Mouse (Mus musculus) ES-CJ7 (cell line): ENCODE measurements around the gene Zfp451.
"Not testable (repeated sequence)": the region's sequence is repeated elsewhere in the genome, so short reads cannot be mapped to it uniquely, and the experiment has no call there.

Experiments used
- DNase-seq: peaks from one replicate; pipeline ENCODE4 v3.0.0; 2011; ENCODE audit warnings: low read depth, low spot score

Zfp451 gene

DNA sequence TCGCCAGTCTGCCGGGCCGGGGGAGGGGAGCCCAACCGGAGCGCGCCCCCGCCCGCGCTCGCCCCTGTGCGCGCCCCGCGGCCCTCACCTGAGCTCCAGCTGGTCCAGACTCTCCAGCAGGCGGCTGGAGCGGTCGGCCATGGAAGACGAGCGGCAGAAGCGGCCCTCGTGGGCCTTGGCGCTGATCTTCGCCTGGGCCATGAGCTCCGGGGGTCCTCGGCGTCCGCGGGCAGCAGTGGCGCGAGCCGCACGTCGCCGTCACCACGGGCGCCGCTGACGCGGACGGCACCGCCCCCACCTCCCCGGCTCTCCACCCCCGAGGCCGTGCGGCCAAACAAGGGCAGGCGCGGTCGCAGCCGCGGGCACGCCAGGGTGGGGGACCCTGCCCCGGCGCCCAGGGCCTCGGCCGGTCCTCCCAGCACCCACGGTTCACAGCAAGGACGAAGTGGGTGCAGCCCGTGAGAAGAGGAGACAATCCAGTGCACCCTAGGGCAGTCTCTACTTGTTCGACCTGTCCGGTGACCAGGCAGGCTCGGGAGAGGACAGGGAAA lies 56.8 kb downstream of the Zfp451 start, which contains the start of gene Bag2:
Bag2 (minus strand) TSS at position 305 of the 551 bp plus-strand sequence.
- peak; percentile 26 for DNase-seq

DNA sequence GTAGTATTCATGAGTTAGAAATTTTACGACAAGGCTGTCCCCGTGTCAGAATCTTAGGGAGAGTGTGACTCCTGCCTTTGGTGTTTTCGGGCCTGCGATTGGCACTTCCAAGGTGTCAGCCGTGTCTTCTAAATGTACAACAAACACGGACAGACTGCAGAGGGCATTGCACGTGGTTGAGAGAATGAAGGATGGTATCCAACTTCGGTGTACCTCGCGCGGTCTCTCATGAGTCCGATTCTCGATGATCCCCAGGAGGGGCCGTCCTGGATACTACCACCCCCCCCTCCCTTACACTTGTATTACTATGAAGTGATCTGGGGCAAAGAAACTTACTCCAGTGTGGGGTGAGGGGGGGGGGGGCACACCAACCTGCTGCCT lies 57.4 kb downstream of the Zfp451 start:
- DNase-seq: peak; percentile 24

DNA sequence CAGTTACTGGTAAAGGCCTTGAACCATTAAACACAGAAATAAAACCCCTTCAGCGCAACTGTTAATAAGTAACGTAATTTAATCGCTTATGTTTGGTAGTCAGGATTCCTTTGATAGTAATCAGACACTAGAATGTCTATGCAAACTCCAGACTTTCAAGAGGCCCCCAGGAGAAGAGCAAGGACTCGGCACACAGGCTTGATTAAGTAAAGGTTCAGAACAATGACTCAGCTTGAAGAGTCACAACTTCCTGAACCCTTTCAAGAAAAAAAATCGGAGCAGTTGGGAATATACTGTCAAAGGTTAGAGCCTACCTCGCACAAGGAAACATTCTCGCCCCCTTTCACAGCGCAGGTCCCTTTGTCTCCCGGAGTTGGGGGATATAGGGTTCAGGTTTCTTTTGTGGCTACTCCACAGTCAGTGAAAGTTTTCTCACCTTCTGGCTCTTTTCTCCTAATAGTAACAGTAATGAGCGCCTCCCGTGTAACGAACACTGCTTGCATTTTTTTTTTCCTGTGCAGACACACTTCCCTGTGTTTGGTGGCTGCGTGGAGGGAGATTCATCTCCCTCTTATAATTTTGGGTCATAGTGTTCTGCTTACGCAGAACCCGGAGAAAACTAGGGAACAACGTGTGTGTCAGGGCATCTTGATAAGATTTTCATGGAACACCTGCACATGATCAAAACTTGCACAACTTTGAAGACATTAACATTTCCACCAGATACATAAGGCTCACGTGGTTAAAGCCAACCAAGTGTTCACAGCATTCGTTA lies 58.0 kb downstream of the Zfp451 start:
- DNase-seq: peak; percentile 23

DNA sequence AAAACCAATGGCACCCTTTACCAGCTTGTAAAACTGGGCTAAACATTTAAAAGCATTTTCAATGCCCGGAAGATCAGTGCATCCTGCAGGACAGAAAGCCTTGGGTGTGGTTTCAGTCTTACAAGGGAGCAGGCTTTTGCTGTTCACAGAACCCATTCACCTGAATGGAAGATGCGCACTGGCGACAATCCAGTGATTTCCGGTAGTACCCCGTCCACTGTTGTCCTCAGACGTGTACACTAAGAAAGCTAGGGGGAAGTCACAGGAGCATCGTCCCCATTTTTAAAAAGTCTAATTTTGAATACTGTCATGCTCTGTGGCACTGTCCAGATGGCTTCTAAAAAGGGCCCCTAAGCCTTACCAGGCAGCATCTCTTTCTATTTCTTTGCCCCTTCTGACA lies 58.6 kb downstream of the Zfp451 start:
- DNase-seq: peak; percentile 32

DNA sequence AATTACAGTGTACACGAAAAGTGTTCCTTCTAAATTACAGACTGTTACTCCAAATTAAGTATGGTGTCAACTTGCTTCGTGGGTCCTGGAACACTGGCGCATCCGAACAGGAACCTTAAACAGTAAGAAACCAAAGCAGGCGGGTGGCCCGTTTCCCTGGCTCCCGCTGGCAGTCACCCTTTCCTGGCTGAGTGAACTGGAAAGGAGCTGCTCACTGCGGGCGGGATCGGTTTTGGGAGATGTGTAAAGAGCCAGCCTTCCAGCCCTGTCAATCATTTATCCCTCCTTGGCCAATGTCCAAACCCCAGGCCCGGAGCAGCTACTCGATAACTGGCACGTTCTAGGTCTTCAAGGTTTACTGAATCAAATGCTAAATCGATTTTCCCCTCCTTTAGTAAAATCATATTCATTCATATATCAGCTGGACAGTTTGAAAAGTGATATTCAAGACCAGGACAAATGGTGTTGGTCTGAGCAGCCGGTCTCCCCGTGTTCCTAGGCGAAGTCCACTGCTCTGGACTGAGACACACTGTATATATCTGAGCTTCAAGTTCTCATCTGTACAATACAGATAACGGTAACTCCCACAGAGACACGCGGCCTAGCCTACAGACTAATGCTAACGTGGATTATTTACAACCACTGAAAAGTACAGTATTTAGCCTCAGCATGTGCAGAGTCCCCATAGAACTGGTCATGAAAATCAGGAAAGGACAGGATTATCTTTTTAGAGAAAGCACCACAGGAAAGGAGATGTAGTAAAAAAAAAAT lies 59.2 kb downstream of the Zfp451 start:
- DNase-seq: no peak

DNA sequence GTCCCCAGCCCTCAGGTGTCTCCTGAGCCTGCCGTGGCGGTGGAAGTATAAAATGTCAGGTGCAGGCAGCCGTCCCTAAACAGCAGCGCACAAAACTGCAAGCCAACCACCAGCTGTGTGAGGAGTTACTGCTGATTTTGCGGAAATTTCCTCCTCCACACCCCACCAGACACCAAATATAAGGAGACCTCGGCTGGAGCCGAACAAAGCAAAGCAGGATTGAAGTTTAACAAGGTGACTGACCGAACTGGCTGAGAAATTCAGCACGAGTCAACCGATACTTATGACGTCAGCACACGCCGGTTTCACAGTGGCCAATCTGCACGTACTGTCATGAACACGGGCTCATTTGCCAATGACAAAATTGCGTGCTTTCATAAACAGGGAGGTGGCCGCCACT lies 60.3 kb downstream of the Zfp451 start:
- no peak for DNase-seq

DNA sequence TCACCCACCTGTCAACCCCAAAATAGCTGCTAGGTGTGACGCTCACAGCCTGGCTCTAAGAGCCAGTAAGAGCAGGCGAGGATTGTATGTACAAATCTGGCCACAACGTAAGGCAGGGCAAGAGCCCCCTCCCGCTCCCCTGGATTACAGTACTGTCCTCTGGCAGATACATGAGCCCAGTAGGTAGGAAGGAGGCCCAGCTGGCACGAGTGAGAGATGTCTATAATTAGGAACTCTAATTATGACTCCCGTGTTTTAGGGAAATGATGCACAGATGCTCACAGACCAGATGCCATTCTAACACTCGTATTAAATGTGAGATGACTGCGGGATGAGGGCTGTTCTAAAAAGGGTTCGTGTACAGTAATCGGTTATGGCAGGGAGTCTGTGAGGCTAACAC lies 63.1 kb downstream of the Zfp451 start:
- DNase-seq: no peak

DNA sequence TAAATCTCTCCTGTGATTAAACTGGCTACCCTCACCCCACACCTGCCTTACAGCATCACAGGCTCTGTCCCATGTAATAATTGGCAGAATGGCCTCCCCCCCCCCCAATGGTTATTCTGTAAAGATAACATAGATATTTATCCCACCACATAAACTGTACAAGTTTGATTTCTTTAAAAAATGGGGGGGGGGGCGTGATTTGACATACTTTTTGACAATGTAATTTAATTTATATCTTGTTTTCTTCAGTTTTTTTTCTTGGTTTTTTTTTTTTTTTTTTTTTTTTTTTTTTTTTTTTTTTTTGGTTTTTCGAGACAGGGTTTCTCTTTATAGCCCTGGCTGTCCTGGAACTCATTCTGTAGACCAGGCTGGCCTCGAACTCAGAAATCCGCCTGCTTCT lies 64.7 kb downstream of the Zfp451 start:
- not testable (repeated sequence) for DNase-seq

DNA sequence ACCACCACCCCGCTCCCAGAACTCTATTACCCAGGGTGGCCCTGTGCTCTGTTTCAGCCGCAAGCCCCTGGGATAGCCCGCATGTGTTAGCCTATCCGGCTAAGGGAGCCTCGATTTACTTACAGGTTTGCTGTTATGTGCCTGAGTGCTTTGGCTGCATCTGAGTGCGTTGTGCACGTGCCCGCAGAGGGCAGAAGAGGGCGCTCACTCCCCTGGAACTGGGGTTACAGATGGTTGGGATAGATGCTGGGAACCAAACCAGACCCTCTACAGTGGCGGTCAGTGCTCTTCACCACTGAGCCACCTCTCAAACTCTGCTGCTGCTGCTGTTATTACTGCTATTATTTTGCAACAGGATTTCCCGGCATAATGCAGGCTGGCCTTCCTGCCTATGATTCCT lies 65.3 kb downstream of the Zfp451 start:
- peak; percentile 30 for DNase-seq

DNA sequence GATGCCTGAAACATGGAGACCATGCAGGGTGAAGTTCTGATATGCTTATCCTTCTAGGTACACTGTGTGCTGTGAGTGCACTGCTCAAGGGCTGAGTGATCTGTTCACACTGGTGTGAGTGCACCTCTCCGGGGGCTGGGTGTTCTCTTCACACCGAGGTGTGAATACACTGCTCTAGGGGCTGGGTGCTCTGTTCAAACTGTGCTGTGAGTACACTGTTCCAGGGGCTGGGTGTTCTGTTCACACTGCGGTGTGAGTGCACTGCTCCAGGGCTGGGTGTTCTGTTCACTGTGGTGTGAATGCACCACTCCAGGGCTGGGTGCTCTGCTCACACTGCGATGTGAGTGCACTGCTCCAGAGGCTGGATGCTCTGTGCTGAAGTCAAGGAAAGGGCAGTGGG lies 68.5 kb downstream of the Zfp451 start:
- no peak for DNase-seq

DNA sequence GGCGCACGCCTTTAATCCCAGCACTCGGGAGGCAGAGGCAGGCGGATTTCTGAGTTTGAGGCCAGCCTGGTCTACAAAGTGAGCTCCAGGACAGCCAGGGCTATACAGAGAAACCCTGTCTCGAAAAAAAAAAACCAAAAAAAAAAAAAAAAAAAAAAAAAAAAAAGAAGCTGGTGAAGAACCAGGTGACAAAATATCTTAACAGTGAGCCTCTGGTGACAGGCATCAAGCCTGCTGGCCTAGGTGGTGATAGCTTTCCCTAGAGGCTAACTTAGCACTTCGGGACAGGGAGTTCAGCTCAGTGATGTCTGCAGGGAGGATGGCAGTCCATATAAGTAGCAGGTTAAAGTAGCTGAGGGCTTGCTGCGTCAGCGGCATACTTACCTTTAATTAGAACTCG lies 69.6 kb downstream of the Zfp451 start:
- DNase-seq: not testable (repeated sequence)

DNA sequence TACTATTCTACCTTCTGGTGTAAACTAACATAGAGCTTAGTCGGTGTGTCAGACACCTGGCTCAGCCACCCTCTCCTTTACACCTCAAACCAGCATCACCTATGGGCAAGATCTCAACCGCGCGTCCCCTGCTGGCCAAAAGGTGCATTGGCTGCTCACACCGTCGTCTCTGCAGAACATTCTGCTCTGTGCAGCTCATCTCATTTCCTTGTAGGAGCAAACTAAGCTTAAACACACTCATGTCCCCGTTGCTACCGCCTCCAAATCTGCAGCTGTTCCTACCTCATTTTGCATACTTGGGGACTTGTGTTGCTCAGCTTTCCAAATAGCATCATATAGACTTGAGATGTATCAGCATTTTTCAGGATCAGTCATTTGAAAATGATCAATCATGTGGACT lies 71.5 kb downstream of the Zfp451 start:
- peak; percentile 84 for DNase-seq

DNA sequence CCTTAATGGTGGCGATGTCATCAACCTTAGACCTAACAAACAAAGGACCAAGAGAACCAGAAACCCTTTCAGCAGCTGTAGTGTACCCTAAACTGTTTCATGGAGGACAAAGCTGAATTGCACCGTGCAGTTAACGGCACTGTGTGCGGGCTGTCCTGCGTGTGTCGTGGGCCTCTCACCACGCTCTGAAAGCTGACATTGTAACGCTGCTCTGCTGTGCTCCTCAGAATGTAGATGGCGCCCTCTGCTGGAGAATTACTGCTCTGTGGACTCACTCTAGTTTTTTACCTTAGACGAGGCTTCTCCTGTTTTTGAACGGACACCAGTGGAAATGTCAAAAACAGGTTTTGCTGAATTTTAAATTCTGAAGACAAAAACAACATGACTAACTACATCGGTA lies 75.1 kb downstream of the Zfp451 start:
- DNase-seq: peak; percentile 87

DNA sequence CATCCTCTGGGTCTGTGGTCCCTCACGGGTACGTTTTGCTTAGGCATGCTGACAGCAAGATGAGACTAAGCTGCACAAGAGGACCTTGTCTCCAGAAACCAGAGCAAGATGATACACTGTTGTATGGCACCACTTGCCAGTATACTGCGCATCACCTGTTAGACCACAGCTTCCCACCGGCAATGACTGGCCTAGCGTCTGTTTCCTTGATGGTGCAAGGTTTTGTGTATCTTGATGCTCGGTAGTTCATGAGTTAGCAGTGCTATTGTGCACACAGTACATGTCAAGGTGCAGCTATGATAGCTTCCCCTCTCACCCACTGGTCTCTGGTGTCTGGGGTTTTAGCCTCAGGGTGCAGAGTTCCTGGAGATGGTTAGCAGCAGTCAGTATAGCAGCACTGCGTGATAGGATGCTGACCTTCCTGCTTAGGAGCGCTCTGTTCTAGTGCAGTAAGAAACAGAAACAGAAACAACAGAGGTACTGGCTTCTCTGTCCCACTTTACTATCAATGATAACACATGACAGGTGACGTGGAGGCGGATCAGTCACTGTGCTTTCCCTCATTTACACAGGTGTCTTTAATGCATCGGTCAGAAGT lies 75.6 kb downstream of the Zfp451 start:
- DNase-seq: no peak

DNA sequence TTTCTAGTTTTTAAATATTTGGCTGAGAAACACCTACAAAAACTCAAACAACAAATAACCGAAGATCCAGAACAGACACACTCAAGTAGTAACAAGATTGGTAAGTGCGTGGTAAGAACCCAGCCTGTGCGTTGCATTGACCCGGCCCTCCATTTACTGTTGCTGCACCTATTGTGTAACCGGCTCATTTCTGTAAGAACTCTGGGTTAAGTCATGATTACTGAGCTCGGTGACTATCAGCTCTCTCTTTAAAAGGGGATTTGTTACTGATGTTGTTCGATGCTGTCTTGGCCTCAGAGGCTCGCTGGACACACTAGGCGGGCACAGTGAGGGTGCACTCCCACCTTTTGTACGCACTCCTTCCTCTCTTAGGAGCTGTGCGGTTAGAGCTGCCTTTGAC lies 76.1 kb downstream of the Zfp451 start:
- no peak for DNase-seq

DNA sequence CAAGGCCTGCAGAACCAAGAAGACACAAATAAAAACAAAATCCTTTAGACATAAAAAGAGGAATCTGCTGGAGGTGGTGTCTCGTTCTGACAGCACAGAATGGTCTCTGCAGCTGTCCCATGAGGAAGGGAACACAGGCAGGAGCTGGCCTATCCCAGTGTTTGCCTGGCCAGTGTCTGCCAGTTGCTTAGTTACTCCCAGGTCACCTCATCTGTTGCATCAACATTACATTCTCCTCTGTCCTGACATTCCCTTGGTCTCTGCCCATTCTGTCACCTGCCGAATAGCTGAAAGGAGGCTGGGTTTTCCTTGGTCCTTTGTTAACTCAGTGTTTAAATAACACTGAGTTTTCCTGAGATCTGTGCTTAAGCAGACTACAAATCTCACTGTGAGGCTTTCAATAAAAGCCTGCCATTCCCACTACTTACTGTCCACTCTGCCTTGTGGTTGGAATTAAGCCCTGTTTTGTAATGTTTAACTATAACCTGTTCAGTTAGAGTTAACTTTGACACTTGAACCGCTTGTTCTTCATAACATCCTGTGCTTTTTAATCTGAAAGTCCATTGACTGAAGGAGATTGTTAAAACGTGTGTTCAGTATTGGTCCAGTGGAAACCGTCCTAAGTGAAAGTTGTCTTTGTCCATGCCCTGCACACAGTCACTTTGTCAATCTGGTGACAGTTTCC lies 80.3 kb downstream of the Zfp451 start:
- no peak for DNase-seq

DNA sequence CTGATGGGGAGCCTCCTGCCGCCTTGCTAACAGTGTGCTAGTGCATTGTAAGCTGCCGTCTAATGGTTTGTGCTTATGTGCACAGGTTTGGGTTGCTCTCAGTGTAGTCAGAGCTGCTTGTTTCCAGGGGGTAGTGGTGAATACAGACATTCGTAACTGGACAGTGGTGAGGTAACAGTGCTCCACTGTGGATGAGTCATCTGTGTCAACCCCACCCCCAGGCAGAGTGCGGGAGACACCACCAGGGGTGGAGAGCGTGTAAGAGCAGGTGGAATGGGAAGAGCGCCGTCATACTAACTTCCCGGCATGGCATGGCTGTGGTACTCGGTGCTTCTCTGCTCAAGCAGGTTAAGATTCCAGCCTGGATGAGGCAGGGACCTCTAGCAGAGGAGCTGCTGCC lies 81.4 kb downstream of the Zfp451 start:
- no peak for DNase-seq

DNA sequence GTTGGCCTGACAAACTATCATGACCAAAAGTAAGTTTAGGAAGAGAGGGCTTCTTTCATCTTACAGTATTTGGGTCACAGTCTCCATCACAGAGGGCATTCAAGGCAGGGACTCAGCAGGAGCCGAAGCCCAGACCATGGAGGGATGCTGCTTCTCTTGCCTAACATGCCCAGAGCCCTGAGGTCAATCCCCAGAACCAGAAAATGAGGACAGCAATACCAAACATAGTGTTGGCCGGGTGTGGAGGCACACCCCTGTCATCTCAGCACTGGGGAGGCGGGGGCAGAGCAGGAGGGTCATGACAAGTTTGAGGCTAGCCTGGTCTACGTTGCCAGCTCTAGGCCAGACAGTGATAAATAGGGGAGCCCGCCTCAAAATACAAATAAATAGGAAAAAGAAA lies 89.3 kb downstream of the Zfp451 start:
- DNase-seq: no peak

DNA sequence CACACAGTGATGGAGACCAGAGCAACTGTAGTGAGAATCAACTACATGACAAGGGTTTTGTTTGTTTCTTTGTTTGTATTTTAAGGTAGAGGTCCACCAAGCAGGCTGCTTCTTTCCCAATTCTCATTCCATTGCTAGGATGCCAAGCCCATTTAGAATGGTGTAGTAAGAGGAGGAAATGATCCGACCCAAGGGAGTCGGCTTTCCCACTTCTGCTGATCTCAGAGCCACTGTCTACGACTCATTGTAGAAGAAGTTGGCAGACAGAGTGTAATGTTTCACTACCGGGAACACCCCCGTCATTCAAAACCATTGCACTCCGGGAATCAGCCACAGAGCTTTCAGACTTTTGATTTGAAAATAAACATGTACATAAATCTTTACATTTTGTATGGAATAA lies 89.9 kb downstream of the Zfp451 start:
- DNase-seq: no peak

DNA sequence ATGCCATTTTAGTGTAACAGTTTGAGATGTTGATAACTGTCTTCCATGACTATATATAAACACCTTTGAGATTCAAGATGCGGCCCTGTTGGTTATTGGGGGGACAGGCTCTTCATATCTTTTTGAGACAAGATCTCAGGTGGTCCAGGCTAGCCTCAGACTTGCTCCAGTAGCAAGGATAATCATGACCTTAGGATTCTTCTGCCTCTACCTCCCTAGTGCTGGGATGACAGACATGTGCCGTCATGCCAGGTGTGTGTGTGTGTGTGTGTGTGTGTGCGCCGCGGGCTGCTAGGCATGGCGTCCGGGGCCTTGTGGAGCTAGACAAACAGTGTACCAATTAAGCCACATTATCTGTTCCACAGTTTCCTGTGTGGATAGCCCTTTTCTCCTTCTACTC lies 93.4 kb downstream of the Zfp451 start:
- no peak for DNase-seq

DNA sequence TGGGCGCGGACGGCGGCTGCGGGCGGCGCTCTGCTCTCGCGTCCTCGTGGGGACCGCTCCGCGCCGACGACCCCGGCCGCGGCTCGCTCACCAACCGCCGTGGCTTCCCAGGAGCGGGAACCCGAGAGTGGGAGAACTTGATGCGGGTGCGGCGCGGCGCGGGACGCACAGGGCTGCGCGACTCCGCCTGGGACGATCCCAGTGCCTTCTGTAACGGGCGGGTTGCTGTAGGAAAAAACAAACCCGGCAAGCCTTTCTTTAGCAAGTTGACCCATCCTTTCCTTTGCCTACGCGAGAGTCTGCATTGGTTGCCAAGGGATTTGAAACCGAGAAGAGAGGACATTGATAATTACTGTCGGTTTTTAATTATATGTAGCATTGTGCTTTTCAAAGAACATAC lies 94.2 kb downstream of the Zfp451 start:
- no peak for DNase-seq

DNA sequence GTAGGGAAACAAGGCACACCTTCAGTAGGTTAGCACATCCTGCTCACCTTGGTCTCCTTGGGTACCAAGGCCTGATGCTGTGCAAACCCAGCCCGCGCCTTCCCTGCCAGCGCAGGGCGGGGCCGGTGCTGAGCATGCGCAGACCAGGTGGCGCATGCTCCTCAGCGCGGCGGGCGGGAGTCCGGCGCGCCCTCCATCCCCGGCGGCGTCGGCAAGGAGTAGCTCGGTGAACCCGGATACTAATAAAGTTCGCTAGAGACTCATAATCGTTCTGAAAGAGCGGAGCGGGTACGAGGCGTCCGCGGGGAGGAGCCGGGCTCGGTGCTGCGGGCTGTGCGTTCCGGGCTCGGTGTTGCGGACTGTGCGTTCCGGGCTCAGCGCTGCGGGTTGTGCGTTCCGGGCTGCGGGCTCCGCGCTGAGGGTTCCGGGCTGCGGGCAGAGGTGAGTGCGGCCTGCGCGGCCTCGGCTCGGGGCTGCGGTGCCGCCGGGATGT lies 94.6 kb downstream of the Zfp451 start, which contains the start of gene Rab23:
Rab23 (plus strand) TSS at position 155 of the 493 bp plus-strand sequence.
- DNase-seq: peak; percentile 92
